Mouse (Mus musculus) heart, embryonic 10.5 days (tissue): ENCODE data around the gene Ctnna3. TPM values are rescaled to one million over a fixed set of nuclear protein-coding genes. Genes with fewer than 3 reads are reported as not detected.
"Not testable (repeated sequence)": the region's sequence is repeated elsewhere in the genome, so short reads cannot be mapped to it uniquely, and the experiment has no call there.

Experiments used
- DNase-seq: peaks from one replicate; pipeline ENCODE4 v3.0.0-alpha.2; 2017; ENCODE audit warnings: low spot score
- H3K27ac ChIP-seq: fragments of 300-500 bp; sonication (generic); 2 replicates; pipeline ENCODE4 v1.5.1; 2016; ENCODE audit warnings: mild to moderate bottlenecking
- H3K27me3 ChIP-seq: fragments of 300-500 bp; sonication (generic); 2 replicates; pipeline ENCODE4 v1.6.1; 2016; ENCODE audit warnings: mild to moderate bottlenecking; ENCODE audit not compliant: poor library complexity, insufficient read depth, severe bottlenecking
- H3K36me3 ChIP-seq: fragments of 300-500 bp; sonication (generic); 2 replicates; pipeline ENCODE4 v1.6.1; 2016; ENCODE audit warnings: mild to moderate bottlenecking, moderate library complexity
- H3K4me1 ChIP-seq: fragments of 300-500 bp; sonication (generic); 2 replicates; pipeline ENCODE4 v1.6.1; 2016; ENCODE audit warnings: mild to moderate bottlenecking
- H3K4me3 ChIP-seq: fragments of 300-500 bp; sonication (generic); 2 replicates; pipeline ENCODE4 v1.5.1; 2016; ENCODE audit warnings: mild to moderate bottlenecking, moderate library complexity
- H3K9me3 ChIP-seq: fragments of 300-500 bp; sonication (generic); 2 replicates; pipeline ENCODE4 v1.6.1; 2016; ENCODE audit warnings: mild to moderate bottlenecking, moderate library complexity
- WGBS: fragments of 180-500 bp; shearing (Covaris S2); methylation state at CpG from one replicate; pipeline ENCODE4 v1.1.7; 2016; 5-methylcytosine and 5-hydroxymethylcytosine counted together
- polyA plus RNA-seq: library from polyadenylated mRNA; unstranded; fragments of >200 nt; fragmentation: Nextera tagmentation; extraction: Ambion mirVana; gene quantifications from 2 replicates; pipeline ENCODE4 v1.2.1, GENCODE M21; 2016

Gene Ctnna3
- polyA plus RNA-seq, 1 experiment from 2014 or later: 14.2 TPM

DNA sequence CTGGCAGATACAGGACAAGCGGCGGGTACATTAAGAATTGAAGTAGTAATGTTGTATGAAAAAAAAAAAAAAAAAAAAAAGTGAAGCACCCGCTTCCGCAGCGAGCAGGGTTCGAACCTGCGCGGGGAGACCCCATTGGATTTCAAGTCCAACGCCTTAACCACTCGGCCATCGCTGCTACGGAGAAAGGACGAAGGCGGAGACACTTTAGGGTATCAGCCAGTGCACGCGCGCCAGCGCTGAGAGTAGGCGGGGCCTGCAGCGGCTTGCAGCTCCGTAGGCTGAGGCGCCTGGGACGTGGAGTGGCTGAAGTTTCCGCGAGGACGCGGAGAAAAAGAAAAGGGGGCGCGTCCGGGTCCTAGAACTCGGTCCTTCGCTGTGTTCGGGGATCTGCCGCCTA lies 518 bp upstream of the Ctnna3 start:
- peak; percentile 97 for DNase-seq
- H3K27me3 ChIP-seq: no peaks in the 10 kb centered on the region
- no peaks in the 10 kb centered on the region for H3K36me3 ChIP-seq
- whole genome bisulfite sequencing: under 1% methylated on average over 34 of the region's 34 CpGs
- H3K4me1 ChIP-seq: no peaks in the 10 kb centered on the region
- H3K9me3 ChIP-seq: no peaks in the 10 kb centered on the region
- H3K4me3 ChIP-seq: peak overlapping the region; percentile 81
- H3K27ac ChIP-seq: peak overlapping the region; percentile 95

DNA sequence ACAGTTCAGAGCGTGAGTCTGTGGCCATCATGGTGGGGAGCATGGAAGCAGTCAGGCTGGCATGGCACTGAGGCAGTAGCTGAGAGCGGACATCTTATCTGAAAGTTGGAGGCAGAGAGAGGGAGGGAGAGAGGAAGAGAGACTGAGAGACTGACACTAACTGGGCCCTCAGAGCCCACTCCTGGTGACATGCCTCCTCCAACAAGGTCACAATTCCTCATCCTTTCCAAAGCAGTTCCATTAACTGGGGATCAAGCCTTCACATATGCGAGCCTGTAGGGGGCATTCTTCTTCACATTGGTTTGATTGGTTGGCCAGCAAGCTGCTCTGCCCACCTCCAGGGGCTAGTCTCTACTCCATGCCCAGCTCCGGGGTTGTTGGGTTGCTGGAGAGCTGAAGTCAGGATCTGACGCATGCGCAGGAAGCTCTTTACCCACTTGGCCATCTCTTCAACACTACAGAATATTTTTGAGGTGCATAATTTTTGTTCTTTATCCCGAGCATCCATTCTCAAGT lies 1.4 kb downstream of the Ctnna3 start:
- no peaks in the 10 kb centered on the region for H3K36me3 ChIP-seq

DNA sequence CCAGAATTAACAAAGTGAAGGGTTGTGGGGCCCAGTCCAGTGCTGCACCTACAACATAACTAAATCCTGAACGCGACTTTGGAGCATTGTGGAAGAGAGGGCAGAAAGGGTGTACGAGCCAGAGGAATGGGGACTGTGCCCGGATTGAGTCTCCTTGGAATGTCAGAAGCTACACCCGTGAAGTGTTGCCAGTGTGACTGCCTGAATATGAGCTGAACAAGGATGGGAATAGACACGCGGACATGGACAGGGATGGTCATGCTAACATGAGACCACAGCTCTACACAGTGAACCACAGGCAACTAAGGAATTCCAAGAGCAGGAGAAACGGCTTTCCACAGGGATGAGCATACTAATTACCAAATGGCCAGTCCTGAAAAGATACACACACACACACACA lies 2.2 kb downstream of the Ctnna3 start:
- 86% methylated on average over 8 of the region's 8 CpGs for WGBS
- DNase-seq: peak; percentile 52
- Histone ChIP-seq H3K27ac (no peak overlapping the region), H3K27me3 (no peaks in the 10 kb centered on the region), H3K36me3 (no peaks in the 10 kb centered on the region), H3K9me3 (no peaks in the 10 kb centered on the region), H3K4me3 (no peak overlapping the region), H3K4me1 (no peaks in the 10 kb centered on the region)

More for the DNA sequence above, 1.4 kb downstream of the Ctnna3 start:
- Histone ChIP-seq H3K27ac (no peak overlapping the region), H3K4me3 (no peak overlapping the region), H3K4me1 (no peaks in the 10 kb centered on the region), H3K27me3 (no peaks in the 10 kb centered on the region), H3K9me3 (no peaks in the 10 kb centered on the region)
- 91% methylated on average over 7 of the region's 7 CpGs for WGBS
- DNase-seq: peak; percentile 59

DNA sequence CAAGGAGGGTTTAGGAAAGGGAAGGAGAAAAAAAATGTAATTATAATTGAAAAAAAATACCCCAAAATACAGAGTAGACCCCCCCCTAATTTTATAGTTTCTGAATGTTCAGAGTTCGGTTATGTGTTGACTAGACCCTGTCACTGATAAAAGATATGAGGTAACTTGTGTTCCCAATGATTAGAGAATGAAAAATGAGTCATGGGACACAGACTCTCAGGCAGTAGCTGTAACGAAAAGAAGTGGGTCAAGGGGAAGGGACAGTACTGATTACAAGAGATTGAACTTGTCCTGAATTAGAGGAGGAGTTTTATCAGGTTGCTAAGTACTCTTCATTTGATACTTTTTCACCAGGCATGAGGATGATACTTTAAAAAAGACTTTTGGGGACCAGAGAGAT lies 3.0 kb downstream of the Ctnna3 start:
- H3K36me3 ChIP-seq: no peaks in the 10 kb centered on the region
- H3K9me3 ChIP-seq: no peaks in the 10 kb centered on the region
- no peaks in the 10 kb centered on the region for H3K4me1 ChIP-seq
- H3K4me3 ChIP-seq: no peak overlapping the region
- H3K27ac ChIP-seq: no peak overlapping the region
- 53% methylated on average over 2 of the region's 2 CpGs for WGBS
- no peaks in the 10 kb centered on the region for H3K27me3 ChIP-seq
- DNase-seq: no peak

DNA sequence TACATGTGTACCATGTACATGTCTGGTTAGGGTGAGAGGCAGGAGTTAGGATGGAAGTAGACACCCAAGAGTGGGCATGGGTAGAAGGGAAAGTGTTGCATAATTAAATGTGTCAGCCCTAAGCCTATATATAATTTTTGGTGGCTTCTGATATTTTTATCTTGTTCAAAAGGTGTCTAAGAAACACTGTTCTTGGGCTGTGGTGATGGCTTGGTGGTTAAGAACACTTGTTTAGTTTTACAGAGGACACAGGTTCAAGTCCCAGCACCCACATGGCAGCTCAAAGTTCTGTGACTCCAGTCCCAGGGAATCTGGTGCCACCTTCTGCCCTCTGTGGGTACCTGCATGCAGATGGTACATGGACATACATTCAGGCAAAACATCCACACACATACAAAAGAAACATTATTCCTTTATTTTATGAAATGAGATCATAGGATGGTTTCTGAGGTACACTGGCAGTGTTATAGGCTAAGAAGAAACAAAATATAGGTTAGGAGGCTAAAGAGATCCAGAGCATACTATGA lies 8.9 kb downstream of the Ctnna3 start:
- Histone ChIP-seq H3K36me3 (no peaks in the 10 kb centered on the region), H3K27ac (no peak overlapping the region), H3K4me3 (no peak overlapping the region), H3K9me3 (no peaks in the 10 kb centered on the region), H3K4me1 (no peaks in the 10 kb centered on the region), H3K27me3 (no peaks in the 10 kb centered on the region)
- DNase-seq: peak; percentile 67

DNA sequence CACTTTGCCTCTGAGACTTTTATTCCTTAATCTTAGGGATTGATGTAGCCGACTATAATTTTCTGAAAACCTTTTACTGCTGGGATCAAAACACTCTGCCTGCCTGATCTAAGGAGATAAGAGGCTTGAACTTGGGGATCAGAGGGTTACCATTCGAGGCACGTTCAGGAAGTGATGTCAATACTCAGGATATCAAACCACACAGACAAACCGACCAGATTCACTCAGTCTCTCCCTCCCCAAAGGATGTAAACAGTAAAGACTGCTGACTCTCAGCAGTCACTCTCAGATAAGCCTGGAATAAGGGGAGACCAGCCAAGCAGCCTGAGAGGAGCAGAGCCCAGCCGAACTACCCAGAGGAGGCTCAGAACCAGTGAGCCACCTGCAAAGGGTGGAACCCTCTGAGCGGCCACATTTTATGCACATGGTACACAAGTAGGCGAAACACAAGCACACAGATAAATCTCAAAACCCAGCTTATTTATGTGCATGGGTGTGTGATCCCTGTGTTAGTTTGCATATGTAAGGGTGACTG lies 9.9 kb downstream of the Ctnna3 start:
- DNase-seq: peak; percentile 38
- WGBS: 59% methylated on average over 7 of the region's 7 CpGs
- Histone ChIP-seq H3K9me3 (no peaks in the 10 kb centered on the region), H3K36me3 (no peaks in the 10 kb centered on the region), H3K27ac (no peak overlapping the region), H3K27me3 (no peaks in the 10 kb centered on the region), H3K4me3 (no peak overlapping the region), H3K4me1 (no peaks in the 10 kb centered on the region)

DNA sequence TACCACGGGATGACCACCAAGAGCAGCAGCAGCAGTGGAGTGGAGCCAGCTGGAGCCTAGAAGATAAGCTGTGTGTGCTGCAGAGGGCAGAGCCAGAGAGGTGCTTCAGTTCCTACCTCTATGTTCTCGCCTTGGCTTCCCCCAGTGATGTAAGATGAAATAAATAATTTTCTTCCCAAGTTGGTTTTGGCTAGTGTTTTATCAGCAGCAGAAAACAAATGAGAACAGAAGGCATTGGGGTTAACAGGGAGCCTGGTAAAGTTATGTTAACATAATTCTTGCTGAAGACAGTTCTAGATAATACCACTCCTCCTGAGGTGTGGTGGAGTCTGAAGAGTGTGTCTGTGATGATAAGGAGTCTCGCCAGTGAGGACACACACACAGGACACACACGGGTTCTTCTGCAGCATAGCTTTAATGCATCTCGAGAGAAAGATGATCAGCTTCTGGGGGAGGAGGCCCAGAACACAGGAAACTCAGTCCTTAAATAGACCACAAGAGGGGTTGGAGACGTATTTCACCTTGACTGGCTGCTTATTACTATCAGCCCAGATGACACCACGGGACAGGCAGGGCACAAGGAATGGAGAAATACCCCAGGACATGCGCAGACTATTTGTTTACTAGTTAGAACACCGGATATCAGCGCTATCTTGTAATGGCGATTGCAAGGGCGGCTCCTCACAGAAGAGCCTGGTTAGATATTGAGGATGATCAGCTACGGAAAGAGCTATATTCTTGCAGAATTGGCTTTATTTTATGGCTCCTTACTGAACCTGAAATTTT lies 14.9 kb downstream of the Ctnna3 start:
- not testable (repeated sequence) for H3K4me1 ChIP-seq, H3K27me3 ChIP-seq, H3K27ac ChIP-seq, H3K36me3 ChIP-seq, H3K4me3 ChIP-seq, H3K9me3 ChIP-seq
- WGBS: 77% methylated on average over 13 of the region's 13 CpGs
- peak; percentile 16 for DNase-seq

DNA sequence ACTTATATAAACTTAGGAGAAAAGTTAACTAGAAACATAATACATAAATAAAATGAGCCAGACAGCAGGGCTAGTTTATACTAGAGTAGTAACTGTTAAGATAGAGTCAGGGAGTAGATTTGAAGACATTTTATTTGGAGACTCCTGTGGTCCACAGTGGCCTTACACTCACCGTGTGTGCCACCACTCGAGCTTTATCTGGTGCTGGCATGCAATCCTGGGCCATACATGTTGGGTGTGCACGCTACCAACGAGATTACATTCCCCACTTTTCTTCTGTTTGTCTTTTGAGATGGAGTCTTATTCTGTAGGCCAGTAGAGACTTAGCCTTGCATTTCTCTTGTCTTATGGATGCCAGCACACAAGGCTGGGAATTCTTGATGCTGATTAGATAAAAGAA lies 24.0 kb downstream of the Ctnna3 start:
- no peak overlapping the region for H3K27ac ChIP-seq
- H3K27me3 ChIP-seq: no peaks in the 10 kb centered on the region
- no peaks in the 10 kb centered on the region for H3K36me3 ChIP-seq
- peaks cover 11% of the 10 kb centered on the region; the same call in 1 of the 2 replicates for H3K4me1 ChIP-seq
- 82% methylated on average over 4 of the region's 4 CpGs for WGBS
- H3K4me3 ChIP-seq: no peak overlapping the region
- DNase-seq: peak; percentile 25
- no peaks in the 10 kb centered on the region for H3K9me3 ChIP-seq

DNA sequence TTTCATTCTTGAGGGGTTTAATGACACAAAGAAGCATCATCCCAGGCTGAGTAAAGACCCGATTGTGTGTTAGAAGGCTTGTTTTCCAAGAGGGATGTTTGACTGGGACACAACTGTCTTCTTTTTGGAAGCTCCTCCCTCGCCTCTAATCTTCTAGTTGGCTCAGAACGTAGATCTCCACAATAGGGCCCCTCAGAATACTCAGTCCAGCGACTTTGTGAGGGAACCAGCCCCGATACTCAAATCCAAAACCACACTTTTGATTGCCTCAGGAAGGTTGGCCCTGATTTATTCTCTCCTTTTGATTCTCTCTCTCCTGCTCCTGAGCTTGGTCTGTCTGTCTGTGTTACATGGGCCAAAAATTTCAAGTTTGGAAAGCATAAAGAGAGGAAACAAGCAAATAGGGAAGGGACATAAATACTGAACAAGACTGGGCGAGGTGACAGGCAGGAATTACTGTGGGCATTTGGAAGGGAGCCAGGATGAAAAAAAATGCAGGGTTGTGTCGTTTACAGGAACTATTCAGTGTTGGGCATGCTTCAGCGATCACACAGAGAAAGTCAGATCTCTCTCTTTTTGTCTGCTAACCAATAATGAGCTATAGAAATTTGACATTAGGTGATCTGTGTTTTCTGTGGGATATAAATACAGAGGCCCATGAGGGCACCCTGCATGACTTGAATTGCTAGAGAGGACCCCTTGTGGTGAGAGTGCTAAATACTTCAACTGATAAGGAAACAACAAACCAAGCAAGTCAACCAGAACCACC lies 25.4 kb downstream of the Ctnna3 start:
- H3K4me3 ChIP-seq: no peak overlapping the region
- H3K27me3 ChIP-seq: no peaks in the 10 kb centered on the region
- DNase-seq: peak; percentile 42
- peaks cover 20% of the 10 kb centered on the region; the same call in 1 of the 2 replicates for H3K4me1 ChIP-seq
- no peaks in the 10 kb centered on the region for H3K36me3 ChIP-seq
- no peaks in the 10 kb centered on the region for H3K9me3 ChIP-seq
- 61% methylated on average over 8 of the region's 8 CpGs for WGBS
- H3K27ac ChIP-seq: 0 out of 2 replicates have a peak overlapping the region, but pooled peaks have one; percentile 22

DNA sequence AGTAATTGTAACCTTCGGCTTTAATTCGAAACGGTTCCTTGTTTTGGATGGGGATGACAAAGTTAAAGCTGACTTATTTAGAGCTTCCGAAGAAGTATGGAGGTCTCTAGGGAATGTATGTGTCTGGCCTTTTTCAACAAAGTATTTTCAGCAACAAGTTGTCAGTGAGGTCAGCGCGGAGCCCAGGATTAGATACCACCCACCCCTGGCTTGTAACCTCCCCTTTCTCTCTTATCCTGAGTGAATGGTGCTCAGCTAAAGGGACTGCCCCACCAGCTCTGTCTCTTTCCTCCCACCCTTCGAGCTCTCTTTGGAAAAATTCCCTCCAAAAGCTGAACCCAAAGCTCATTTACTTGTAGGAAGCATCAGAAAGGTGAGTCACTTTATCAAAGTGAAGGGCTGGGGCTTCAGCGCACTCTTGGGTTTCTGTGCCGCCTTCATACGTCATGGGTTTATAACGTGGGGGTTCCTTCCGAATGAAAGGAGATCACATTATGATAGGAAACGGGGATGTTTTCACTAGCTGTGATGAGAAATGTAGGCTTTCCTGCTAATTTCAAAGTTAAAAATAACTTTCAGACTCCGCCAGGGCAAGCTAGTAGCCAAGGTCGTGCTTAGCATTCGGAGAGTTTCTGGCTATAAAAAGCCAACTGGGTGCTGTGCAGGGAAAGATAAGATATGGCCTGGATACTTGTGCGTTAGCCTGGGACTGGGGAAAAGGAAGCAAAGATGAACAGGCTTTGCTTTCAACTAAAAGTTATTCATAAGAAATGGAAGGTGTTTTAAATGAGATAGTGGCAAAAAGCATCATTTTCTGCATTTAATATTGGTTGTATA lies 27.6 kb downstream of the Ctnna3 start:
- DNase-seq: peak; percentile 88
- Histone ChIP-seq H3K4me3 (peak overlapping the region; percentile 59), H3K9me3 (no peaks in the 10 kb centered on the region), H3K36me3 (no peaks in the 10 kb centered on the region), H3K27ac (peak overlapping the region; percentile 90), H3K27me3 (no peaks in the 10 kb centered on the region), H3K4me1 (peaks cover 27% of the 10 kb centered on the region; the same call in 1 of the 2 replicates)
- WGBS: 21% methylated on average over 17 of the region's 17 CpGs

DNA sequence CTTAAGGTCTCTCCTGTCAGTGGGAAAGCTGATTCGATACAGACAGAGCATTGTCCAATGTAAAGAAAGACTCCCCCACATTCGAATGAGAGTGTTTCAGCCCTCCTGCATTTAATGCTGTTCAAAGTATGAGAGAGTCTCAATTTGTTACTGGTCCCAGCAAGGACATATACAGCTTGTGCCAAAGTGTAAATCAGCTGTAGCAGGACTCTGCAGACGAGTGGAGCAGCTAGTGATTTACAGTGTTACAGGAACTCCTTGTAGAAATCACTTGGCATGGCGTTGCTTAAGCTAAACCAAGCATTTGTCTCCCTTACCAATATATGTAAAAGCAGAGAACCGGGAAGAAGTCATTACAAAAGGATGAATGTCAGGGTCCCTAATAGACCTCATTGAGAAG lies 31.0 kb downstream of the Ctnna3 start:
- H3K9me3 ChIP-seq: no peaks in the 10 kb centered on the region
- WGBS: 71% methylated on average over 5 of the region's 5 CpGs
- DNase-seq: no peak
- H3K36me3 ChIP-seq: peaks cover 11% of the 10 kb centered on the region; the same call in 1 of the 2 replicates
- peaks cover 21% of the 10 kb centered on the region; the same call in 1 of the 2 replicates for H3K4me1 ChIP-seq
- H3K4me3 ChIP-seq: no peak overlapping the region
- peak overlapping the region; percentile 18; the same call in 1 of the 2 replicates for H3K27ac ChIP-seq
- H3K27me3 ChIP-seq: no peaks in the 10 kb centered on the region

DNA sequence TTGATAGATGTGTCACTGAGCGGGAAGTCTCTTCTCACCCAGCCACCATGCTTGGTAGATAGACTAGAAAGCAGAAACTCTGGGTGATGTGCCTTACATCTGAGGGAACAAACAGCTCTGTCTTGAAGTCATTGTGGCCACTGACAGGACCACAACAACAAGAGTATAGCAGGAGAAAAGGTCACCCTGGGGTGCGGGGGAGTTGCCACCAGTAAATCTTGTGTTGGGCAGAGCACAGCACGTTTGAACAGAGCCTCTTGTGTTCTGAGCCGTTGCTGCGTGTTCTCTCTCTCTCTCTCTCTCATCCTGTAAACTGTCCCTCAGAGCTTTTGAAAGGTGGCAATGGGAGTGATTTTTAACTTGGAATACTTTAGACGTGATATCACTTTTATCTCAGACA lies 42.6 kb downstream of the Ctnna3 start:
- WGBS: 64% methylated on average over 6 of the region's 6 CpGs
- Histone ChIP-seq H3K4me3 (no peak overlapping the region), H3K36me3 (peaks cover 6% of the 10 kb centered on the region; the same call in 1 of the 2 replicates), H3K27ac (no peak overlapping the region), H3K27me3 (no peaks in the 10 kb centered on the region), H3K9me3 (no peaks in the 10 kb centered on the region), H3K4me1 (peaks cover 13% of the 10 kb centered on the region; the same call in 1 of the 2 replicates)
- DNase-seq: no peak
